Mouse (Mus musculus) liver, postnatal 0 days (tissue): Measurements from ENCODE around the gene Adgra3. TPM values are rescaled to one million over a fixed set of nuclear protein-coding genes. Genes with fewer than 3 reads are reported as not detected.

ENCODE experiments used
- ATAC-seq: fragments of 200-750 bp; cut with Nextera tagmentation; 2 replicates; pipeline ENCODE4 v1.8.0; 2017; ENCODE audit warnings: mild to moderate bottlenecking, moderate library complexity
- DNase-seq: peaks from one replicate; pipeline ENCODE4 v3.0.0-alpha.2; 2016
- H3K27ac ChIP-seq: fragments of 300-500 bp; sonication (generic); 2 replicates; pipeline ENCODE4 v1.5.1; 2014; ENCODE audit warnings: antibody characterized with exemption, moderate library complexity, mild to moderate bottlenecking, low read depth
- H3K27me3 ChIP-seq: fragments of 300-500 bp; sonication (generic); 2 replicates; pipeline ENCODE4 v1.6.1; 2014; ENCODE audit warnings: low read length, control low read depth, mixed read lengths; ENCODE audit not compliant: insufficient read depth
- H3K36me3 ChIP-seq: fragments of 300-500 bp; sonication (generic); replicated peaks from 2 replicates; pipeline ENCODE4 v1.6.1; 2014; ENCODE audit warnings: mild to moderate bottlenecking, control low read depth, low read length, moderate library complexity, mixed read lengths; ENCODE audit not compliant: insufficient read depth
- H3K4me1 ChIP-seq: fragments of 300-500 bp; sonication (generic); 2 replicates; pipeline ENCODE4 v1.6.1; 2014; ENCODE audit warnings: antibody characterized with exemption, mild to moderate bottlenecking, control low read depth; ENCODE audit not compliant: insufficient read depth
- H3K4me2 ChIP-seq: fragments of 300-500 bp; sonication (generic); 2 replicates; pipeline ENCODE4 v1.6.1; 2014; ENCODE audit warnings: low read depth, mild to moderate bottlenecking, low read length, moderate library complexity, mixed read lengths
- H3K4me3 ChIP-seq: fragments of 300-500 bp; sonication (generic); 2 replicates; pipeline ENCODE4 v1.5.1; 2014; ENCODE audit warnings: low read depth, low read length
- H3K9ac ChIP-seq: fragments of 300-500 bp; sonication (generic); replicated peaks from 2 replicates; pipeline ENCODE4 v1.6.1; 2014; ENCODE audit warnings: mild to moderate bottlenecking, moderate library complexity
- H3K9me3 ChIP-seq: fragments of 300-500 bp; sonication (generic); 2 replicates; pipeline ENCODE4 v1.6.1; 2016; ENCODE audit warnings: mild to moderate bottlenecking, control low read depth, low read length, mixed read lengths
- CTCF ChIP-seq: sonication (generic); IDR thresholded peaks from 2 replicates; pipeline ENCODE4 v1.5.1; 2016; ENCODE audit warnings: antibody characterized with exemption, low read depth
- EP300 ChIP-seq: IDR thresholded peaks from 2 replicates; pipeline ENCODE4 v1.6.1; 2016; ENCODE audit warnings: antibody characterized with exemption, low read depth, mild to moderate bottlenecking
- WGBS: fragments of 180-500 bp; shearing (Covaris S2); extraction: QIAGEN DNeasy Blood & Tissue Kit; methylation state at CpG from one replicate; pipeline ENCODE4 v1.1.7; 2014; ENCODE audit not compliant: insufficient replicate concordance; 5-methylcytosine and 5-hydroxymethylcytosine counted together
- polyA plus RNA-seq: library from polyadenylated mRNA; unstranded; fragments of >200 nt; fragmentation: Nextera tagmentation; extraction: Ambion mirVana; gene quantifications from 2 replicates; pipeline ENCODE4 v1.2.1, GENCODE M21; 2015

The Adgra3 gene
- polyA plus RNA-seq, 1 experiment from 2014 or later: 2.3 TPM

DNA sequence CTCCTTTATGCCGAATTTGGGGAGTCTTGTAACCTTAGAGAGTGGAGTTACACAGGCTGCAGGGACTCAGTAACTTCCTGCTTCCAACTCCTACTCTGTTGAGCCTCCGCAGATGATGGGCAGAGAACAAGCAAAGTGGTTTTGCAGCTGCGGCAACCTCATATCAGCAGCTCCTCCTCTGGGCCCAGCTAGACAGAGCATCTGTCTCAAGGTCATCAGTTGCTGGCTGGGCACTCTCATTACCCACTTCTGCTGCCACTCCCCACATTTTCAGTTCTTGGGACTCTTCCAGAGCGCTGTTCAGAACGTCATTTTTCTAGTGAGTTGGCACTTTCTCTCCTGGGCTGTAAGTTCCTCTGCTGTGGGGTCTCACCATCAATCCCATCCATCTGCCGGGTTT lies 24.6 kb downstream of the Adgra3 start:
- 39% methylated on average over 6 of the region's 6 CpGs for WGBS
- Histone ChIP-seq H3K4me3 (no peak overlapping the region), H3K9ac (no peak overlapping the region), H3K4me2 (no peak overlapping the region), H3K9me3 (no peaks in the 10 kb centered on the region), H3K4me1 (no peaks in the 10 kb centered on the region; the same call in 1 of the 2 replicates), H3K27me3 (no peaks in the 10 kb centered on the region), H3K27ac (no peak overlapping the region), H3K36me3 (no peaks in the 10 kb centered on the region)
- ATAC-seq: no peak
- TF ChIP-seq CTCF: no peak
- no peak for TF ChIP-seq EP300
- no peak for DNase-seq

GRCm38 (mm10) chr5:50033660-50034059 lies 25.1 kb downstream of the Adgra3 start:
- DNase-seq (no peak), ATAC-seq (no peak)
- Histone ChIP-seq H3K36me3 (no peaks in the 10 kb centered on the region), H3K4me2 (no peak overlapping the region), H3K27ac (no peak overlapping the region), H3K4me1 (no peaks in the 10 kb centered on the region; the same call in 1 of the 2 replicates), H3K4me3 (no peak overlapping the region), H3K27me3 (no peaks in the 10 kb centered on the region), H3K9me3 (no peaks in the 10 kb centered on the region), H3K9ac (no peak overlapping the region)
- TF ChIP-seq EP300: no peak
- TF ChIP-seq CTCF: no peak
- 66% methylated on average over 9 of the region's 9 CpGs for WGBS

DNA sequence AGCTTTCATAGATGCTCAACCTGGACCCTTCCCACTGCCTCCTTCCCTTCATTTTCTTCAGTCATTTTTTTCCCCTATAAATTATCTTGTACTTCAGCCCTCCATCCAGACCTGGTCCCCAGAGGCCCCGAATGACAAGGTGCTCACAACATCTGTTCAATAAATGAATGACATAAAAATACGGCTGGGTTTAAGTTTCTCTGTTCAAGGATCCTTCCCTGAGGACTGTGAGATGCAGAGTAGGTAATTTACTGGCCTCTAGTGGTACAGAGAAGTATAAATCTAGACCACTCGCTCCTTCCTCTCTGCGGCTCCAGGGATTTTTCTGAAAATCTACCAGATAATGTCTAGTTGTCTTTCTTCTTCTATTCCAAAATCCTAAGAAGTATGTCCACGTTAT lies 26.5 kb downstream of the Adgra3 start:
- WGBS: 50% methylated on average over 5 of the region's 5 CpGs
- Histone ChIP-seq H3K4me1 (peaks cover 3% of the 10 kb centered on the region; the same call in 1 of the 2 replicates), H3K27ac (no peak overlapping the region), H3K4me2 (no peak overlapping the region), H3K9ac (no peak overlapping the region), H3K36me3 (no peaks in the 10 kb centered on the region), H3K9me3 (no peaks in the 10 kb centered on the region), H3K27me3 (no peaks in the 10 kb centered on the region), H3K4me3 (no peak overlapping the region)
- TF ChIP-seq CTCF (peak; percentile 42), EP300 (no peak)
- ATAC-seq (no peak), DNase-seq (no peak)

GRCm38 (mm10) chr5:50031763-50032272 lies 27.0 kb downstream of the Adgra3 start:
- no peaks in the 10 kb centered on the region for H3K27me3 ChIP-seq
- no peak overlapping the region for H3K4me2 ChIP-seq
- H3K9me3 ChIP-seq: no peaks in the 10 kb centered on the region
- WGBS: 68% methylated on average over 2 of the region's 2 CpGs
- no peak overlapping the region for H3K27ac ChIP-seq
- H3K36me3 ChIP-seq: no peaks in the 10 kb centered on the region
- no peak overlapping the region for H3K9ac ChIP-seq
- ATAC-seq (no peak), DNase-seq (no peak)
- TF ChIP-seq CTCF (no peak), EP300 (no peak)
- H3K4me1 ChIP-seq: peaks cover 3% of the 10 kb centered on the region; the same call in 1 of the 2 replicates
- no peak overlapping the region for H3K4me3 ChIP-seq

DNA sequence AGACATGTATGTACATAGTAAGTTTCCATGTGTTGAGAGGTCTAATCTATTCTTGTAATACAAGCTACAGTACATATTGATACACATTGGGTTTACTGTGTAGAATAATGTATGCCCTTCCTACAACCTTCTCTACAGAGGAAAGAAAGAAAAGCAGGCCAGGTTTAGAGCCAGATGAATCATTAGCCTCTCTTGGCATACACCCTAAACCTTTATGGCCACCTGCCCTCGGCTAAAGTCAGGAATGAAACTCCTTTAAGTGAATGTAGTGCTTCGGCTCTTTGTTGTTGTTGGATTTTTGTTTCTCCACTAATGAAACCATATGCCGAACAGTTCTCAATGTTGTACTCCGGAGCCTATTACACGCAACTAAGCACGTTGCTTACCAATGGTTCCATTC lies 27.5 kb downstream of the Adgra3 start:
- TF ChIP-seq EP300 (no peak), CTCF (no peak)
- ATAC-seq (no peak), DNase-seq (no peak)
- no peak overlapping the region for H3K4me2 ChIP-seq
- H3K36me3 ChIP-seq: no peaks in the 10 kb centered on the region
- WGBS: 82% methylated on average over 6 of the region's 6 CpGs
- H3K4me3 ChIP-seq: no peak overlapping the region
- no peak overlapping the region for H3K9ac ChIP-seq
- no peak overlapping the region for H3K27ac ChIP-seq
- H3K9me3 ChIP-seq: no peaks in the 10 kb centered on the region
- H3K27me3 ChIP-seq: no peaks in the 10 kb centered on the region
- H3K4me1 ChIP-seq: peaks cover 8% of the 10 kb centered on the region

GRCm38 (mm10) chr5:50029662-50030061 lies 29.1 kb downstream of the Adgra3 start:
- H3K27me3 ChIP-seq: no peaks in the 10 kb centered on the region
- H3K4me1 ChIP-seq: peaks cover 10% of the 10 kb centered on the region
- TF ChIP-seq CTCF (no peak), EP300 (no peak)
- H3K27ac ChIP-seq: no peak overlapping the region
- 0 out of 2 replicates have a peak, but pooled peaks cover under 1% of the 10 kb centered on the region for H3K36me3 ChIP-seq
- WGBS: 69% methylated on average over 6 of the region's 6 CpGs
- H3K9ac ChIP-seq: no peak overlapping the region
- DNase-seq (no peak), ATAC-seq (no peak)
- H3K9me3 ChIP-seq: no peaks in the 10 kb centered on the region
- H3K4me3 ChIP-seq: no peak overlapping the region
- H3K4me2 ChIP-seq: no peak overlapping the region
